Mouse (Mus musculus) mesoderm, embryonic 11.5 days (tissue): Measurements from ENCODE around the gene Csrp3.

Experiments used
- DNase-seq: peaks from one replicate; pipeline ENCODE4 v3.0.0-alpha.2; 2012; ENCODE audit warnings: low read depth, low spot score

The Csrp3 gene

GRCm38 (mm10) chr7:48867576-48867975, 19.7 kb upstream of the Csrp3 start:
- DNase-seq: no peak

DNA sequence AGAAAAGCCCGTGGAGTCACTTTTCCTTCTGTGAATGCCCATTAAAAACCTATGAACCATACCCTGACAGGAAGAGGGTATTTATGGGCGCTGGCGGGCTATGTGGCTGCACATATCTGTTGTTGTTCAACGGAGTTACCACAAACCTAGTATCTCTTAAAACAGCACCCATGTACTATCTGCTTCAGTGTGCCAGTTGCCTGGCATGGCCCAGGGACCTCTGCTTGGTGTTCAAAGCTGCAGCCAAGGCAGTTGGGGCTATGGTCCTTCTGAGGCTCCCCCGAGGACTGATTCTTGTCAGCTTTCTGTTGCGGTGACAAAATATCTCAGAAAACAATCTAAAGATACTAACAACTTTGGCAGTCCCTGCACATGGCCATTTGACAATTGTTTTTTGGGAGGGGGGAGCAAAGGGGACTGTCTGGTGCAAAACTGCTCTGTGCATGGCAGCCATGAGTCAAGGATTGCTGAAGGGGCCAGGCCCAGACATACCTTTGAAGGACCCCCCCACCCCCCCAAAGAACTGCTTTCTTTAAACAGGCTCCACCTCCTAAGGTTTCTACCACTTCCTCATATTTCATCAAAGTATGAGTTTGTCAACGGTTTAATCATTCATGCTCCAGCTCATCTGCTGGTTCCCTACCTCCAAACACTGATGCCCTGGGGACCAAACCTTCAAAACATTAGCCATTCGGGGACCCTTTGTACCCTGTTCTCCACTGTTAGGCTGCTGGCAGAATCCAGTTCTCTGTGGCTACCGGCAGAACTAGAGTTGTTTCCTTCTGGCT, 17.0 kb upstream of the Csrp3 start:
- no peak for DNase-seq

DNA sequence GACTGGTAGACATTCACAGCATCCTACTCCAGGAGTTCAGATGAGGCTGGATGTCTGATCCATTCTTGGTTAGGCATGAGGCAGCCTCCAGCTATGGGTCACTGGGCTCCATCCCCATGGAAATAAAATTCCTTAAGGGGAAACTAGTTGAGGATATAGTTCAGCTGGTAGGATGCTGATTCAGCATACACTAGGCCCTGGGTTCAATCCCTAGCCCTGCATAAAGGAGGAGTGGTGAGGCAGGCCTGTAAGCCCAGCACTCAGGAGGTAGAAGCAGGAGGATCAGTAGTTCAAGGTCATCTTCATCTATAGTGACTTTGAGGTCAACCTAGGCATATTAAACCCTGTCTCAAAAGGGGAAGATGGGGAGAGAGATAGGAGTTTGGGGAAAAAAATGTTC, 16.4 kb upstream of the Csrp3 start:
- DNase-seq: no peak

GRCm38 (mm10) chr7:48861796-48862195, 14.0 kb upstream of the Csrp3 start:
- no peak for DNase-seq

DNA sequence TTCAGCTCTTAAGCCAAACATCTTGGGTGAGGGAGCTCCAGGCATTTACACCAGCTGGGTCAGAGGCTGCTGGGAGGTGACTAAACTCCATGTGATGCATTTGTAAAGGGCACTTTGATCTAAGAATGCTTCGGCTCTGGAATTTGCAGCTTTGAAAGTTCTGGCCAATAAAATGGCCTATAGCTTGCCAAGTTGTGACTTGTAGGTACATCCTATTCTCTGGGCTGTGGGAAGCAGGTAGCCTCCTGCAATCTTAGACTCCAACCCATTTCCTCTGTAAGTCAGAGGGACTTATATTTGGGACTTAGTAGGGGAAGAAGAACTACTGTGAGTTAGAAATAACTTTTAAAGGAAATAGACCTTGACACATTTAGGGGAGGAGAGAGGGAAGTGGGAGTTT, 13.1 kb upstream of the Csrp3 start:
- no peak for DNase-seq

DNA sequence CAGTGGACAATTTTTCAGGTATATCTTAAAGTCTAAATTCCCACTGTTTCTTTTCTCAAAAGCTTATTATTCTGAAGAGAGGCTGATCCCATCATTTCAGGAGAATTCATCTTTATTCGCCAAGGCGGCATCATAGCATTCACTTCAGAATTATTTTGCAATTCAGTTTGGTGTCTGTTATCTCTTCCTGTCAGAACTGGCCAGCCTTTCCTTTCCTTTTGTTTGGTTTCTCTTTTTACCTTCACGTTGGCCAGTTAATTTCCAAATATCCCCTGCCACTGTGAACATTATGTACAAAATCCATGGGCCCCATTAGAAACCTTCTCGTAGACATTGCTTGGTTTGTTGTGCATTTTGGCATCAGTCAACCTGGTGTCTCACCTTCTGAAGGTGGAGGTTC, 11.5 kb upstream of the Csrp3 start:
- no peak for DNase-seq

GRCm38 (mm10) chr7:48858257-48858656, 10.4 kb upstream of the Csrp3 start:
- no peak for DNase-seq

- DNase-seq: no peak
Observed at GRCm38 (mm10) chr7:48855461-48855860, 7.6 kb upstream of the Csrp3 start.

- DNase-seq: no peak
Observed at GRCm38 (mm10) chr7:48853496-48853895, 5.7 kb upstream of the Csrp3 start.

- no peak for DNase-seq
Observed at GRCm38 (mm10) chr7:48851529-48852104, 3.8 kb upstream of the Csrp3 start.

GRCm38 (mm10) chr7:48846755-48847154, 1.1 kb downstream of the Csrp3 start:
- DNase-seq: no peak

- DNase-seq: peak; percentile 29
Observed at GRCm38 (mm10) chr7:48845213-48845973, 2.4 kb downstream of the Csrp3 start.

DNA sequence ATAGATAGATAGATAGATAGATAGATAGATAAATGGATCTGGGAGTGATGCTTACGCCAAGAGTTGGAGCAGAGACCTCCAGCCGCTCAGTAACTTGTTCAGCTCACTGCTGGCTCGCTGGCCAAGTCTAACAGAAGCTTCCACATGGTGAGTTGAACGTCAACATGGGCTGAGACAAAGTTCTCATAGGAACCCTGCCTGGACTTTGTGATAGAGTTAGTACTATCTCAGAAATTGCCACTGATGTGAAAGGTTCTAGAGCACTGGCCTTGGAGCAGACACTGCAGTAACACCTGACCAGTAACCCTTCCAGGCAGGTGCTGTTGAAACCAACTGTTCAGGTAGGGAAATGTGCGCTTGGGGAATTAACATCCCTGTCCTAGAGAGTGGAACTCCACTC, 4.3 kb downstream of the Csrp3 start:
- no peak for DNase-seq

GRCm38 (mm10) chr7:48842353-48842752, 5.5 kb downstream of the Csrp3 start:
- DNase-seq: no peak

- DNase-seq: no peak
Observed at GRCm38 (mm10) chr7:48841538-48841937, 6.3 kb downstream of the Csrp3 start.

GRCm38 (mm10) chr7:48840545-48840944, 7.3 kb downstream of the Csrp3 start:
- no peak for DNase-seq

GRCm38 (mm10) chr7:48838434-48838833, 9.4 kb downstream of the Csrp3 start:
- no peak for DNase-seq

DNA sequence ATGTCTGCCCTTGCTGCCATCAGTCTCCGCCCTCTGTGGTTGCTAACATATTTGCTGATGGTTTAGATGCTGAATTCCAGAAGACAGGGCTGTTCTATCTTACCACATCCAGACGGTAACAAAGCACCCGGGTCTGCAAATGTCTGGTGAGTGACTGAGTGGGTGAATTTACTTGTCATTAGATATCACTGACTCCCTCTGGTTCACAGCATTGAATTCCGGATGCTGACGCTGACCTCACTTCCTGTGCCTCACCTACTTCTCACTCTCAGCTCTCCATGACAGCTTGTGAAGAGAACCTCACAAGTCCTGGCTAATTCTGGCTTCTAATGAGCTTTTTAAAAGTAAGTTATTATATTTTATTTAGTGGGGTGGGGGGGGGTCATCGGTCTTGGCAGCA, 10.9 kb downstream of the Csrp3 start:
- DNase-seq: no peak

- DNase-seq: peak; percentile 54
Observed at GRCm38 (mm10) chr7:48834989-48835626, 12.7 kb downstream of the Csrp3 start.

- DNase-seq: no peak
Observed at GRCm38 (mm10) chr7:48834371-48834970, 13.4 kb downstream of the Csrp3 start.

DNA sequence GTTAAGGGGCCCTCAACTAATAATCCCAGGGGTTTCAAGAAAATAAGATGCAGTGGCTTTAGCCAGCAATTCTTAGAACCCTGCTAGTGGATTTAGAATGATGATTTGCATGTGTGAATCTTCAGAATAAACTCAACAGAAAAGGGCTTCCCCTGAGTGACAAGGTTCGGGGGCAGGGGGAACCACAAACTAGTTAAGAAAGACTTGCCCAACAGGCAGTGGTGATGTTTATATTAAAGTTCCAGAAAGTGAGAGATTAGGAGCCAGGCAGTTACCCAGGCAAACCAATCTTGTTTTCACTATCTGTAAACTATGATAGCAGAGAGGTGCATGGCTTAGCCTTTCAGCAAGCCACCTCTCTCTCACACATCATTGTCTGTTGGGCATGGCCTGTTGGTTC, 15.1 kb downstream of the Csrp3 start:
- no peak for DNase-seq

GRCm38 (mm10) chr7:48830395-48830794, 17.4 kb downstream of the Csrp3 start:
- no peak for DNase-seq
